ENCODE assay signal across 8 mouse cellular contexts in the genomic region with DNA sequence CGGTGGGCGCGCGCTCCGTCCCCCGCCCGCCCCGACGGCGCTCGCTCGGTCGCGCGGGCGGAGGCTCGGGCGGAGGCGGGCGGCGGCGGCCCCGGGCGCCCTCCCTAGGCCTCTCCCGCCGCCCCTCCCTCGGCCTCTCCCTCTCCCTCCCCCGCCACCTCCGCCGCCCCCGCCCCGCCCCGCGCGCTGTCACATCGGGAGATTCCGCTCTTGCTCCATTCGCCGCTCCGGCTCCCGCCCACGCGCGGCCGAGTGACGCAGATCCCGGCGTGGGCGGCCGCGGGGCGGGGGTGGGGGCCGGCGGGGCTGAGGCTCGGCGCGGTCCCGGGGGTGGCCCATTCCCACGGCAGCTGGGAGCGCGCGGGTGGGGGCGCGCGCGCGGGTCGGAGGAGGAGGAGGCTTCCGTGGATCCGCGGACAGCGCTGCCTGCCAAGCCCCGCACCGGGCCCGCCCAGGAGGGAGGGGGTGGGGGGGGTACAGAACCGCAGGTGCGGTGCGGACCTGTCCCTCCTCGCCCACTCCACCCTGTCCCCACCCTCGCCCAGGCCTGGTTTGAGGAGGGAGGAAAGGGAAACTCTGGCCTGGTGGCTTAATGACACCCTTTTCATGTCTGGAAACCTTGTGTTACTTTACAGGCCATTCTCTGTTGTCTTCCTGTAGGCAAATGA. TPM values are rescaled to one million over a fixed set of nuclear protein-coding genes. Genes with fewer than 3 reads are reported as not detected.
A peak's percentile ranks its signal among the peaks of the same experiment; 100 is the strongest.
DNase-seq lines count a peak whose midpoint lies in the region; ATAC-seq and TF ChIP-seq lines count a peak whose summit lies in the region.

A gene (minus strand): TSS at position 366 of the 668 bp plus-strand sequence.

- no peaks in the 10 kb centered on the region for H3K9me3 ChIP-seq in embryonic facial prominence, embryonic 15.5 days (replicated peaks)
- no peaks in the 10 kb centered on the region for H3K9me3 ChIP-seq in heart, embryonic 10.5 days
- no peaks in the 10 kb centered on the region for H3K9me3 ChIP-seq in kidney, embryonic 15.5 days (replicated peaks)
- no peaks in the 10 kb centered on the region for H3K9me3 ChIP-seq in liver, embryonic 11.5 days (ENCODE audit: control insufficient read depth, low read length)

- no peaks in the 10 kb centered on the region for H3K36me3 ChIP-seq in embryonic facial prominence, embryonic 15.5 days
- no peaks in the 10 kb centered on the region for H3K36me3 ChIP-seq in heart, embryonic 10.5 days
- no peaks in the 10 kb centered on the region for H3K36me3 ChIP-seq in kidney, embryonic 15.5 days
- no peaks in the 10 kb centered on the region for H3K36me3 ChIP-seq in liver, embryonic 11.5 days (ENCODE audit: control insufficient read depth, insufficient read depth, low read length)
- H3K36me3 ChIP-seq in myocyte (ENCODE audit: control insufficient read depth, insufficient read depth): no peaks in the 10 kb centered on the region

- H3K27me3 ChIP-seq in embryonic facial prominence, embryonic 15.5 days: no peaks in the 10 kb centered on the region
- H3K27me3 ChIP-seq in heart, embryonic 10.5 days (ENCODE audit: insufficient read depth, poor library complexity, severe bottlenecking): no peaks in the 10 kb centered on the region
- no peaks in the 10 kb centered on the region for H3K27me3 ChIP-seq in kidney, embryonic 15.5 days
- no peaks in the 10 kb centered on the region for H3K27me3 ChIP-seq in liver, embryonic 11.5 days (replicated peaks; ENCODE audit: control insufficient read depth, insufficient read depth, low read length)
- H3K27me3 ChIP-seq in myocyte (ENCODE audit: control insufficient read depth, insufficient read depth, insufficient read length): no peaks in the 10 kb centered on the region

- H3K79me2 ChIP-seq in myocyte (ENCODE audit: control insufficient read depth, insufficient read depth): peaks cover 38% of the 10 kb centered on the region

- H3K4me2 ChIP-seq in embryonic facial prominence, embryonic 15.5 days (replicated peaks): peak within 1 kb of the TSS; percentile 69
- H3K4me2 ChIP-seq in kidney, embryonic 15.5 days: peak within 1 kb of the TSS; percentile 73
- peak within 1 kb of the TSS; percentile 80 for H3K4me2 ChIP-seq in liver, embryonic 11.5 days
- peak within 1 kb of the TSS; percentile 88 for H3K4me2 ChIP-seq in myocyte (ENCODE audit: low read depth)

- peaks cover 15% of the 10 kb centered on the region for H3K4me1 ChIP-seq in embryonic facial prominence, embryonic 15.5 days
- peaks cover 20% of the 10 kb centered on the region for H3K4me1 ChIP-seq in heart, embryonic 10.5 days
- peaks cover 13% of the 10 kb centered on the region; the same call in 1 of the 2 replicates for H3K4me1 ChIP-seq in kidney, embryonic 15.5 days
- H3K4me1 ChIP-seq in liver, embryonic 11.5 days (replicated peaks; ENCODE audit: control insufficient read depth, insufficient read depth, low read length): peaks cover 2% of the 10 kb centered on the region; the same call in 1 of the 2 replicates

- peak; percentile 24 for TF ChIP-seq POLR2A in myocyte (IDR thresholded peaks at IDR 0.05; ENCODE audit: insufficient read length, low read depth)

- peak within 1 kb of the TSS; percentile 82 for H3K4me3 ChIP-seq in embryonic facial prominence, embryonic 15.5 days (replicated peaks)
- peak within 1 kb of the TSS; percentile 93 for H3K4me3 ChIP-seq in heart, embryonic 10.5 days
- H3K4me3 ChIP-seq in kidney, embryonic 15.5 days (replicated peaks): peak within 1 kb of the TSS; percentile 89
- peak within 1 kb of the TSS; percentile 72 for H3K4me3 ChIP-seq in liver, embryonic 11.5 days (ENCODE audit: low read depth, low read length)
- H3K4me3 ChIP-seq in myocyte: peak within 1 kb of the TSS; percentile 57

- DNase-seq in 416B (ENCODE audit: low read depth): peak; percentile 62
- peak; percentile 49 to 62 for DNase-seq in adrenal gland, postnatal 4 days (ENCODE audit: low spot score in 2 of 2)
- DNase-seq in heart, embryonic 10.5 days (ENCODE audit: low spot score): peak; percentile 81
- DNase-seq in liver, embryonic 11.5 days (ENCODE audit: low spot score): peak; percentile 66
- peak; percentile 67 to 85 for DNase-seq in spleen, postnatal 4 days (ENCODE audit: low spot score in 2 of 2)

- peak within 1 kb of the TSS; percentile 85 for H3K9ac ChIP-seq in embryonic facial prominence, embryonic 15.5 days
- H3K9ac ChIP-seq in kidney, embryonic 15.5 days: peak within 1 kb of the TSS; percentile 78
- peak within 1 kb of the TSS; percentile 82 for H3K9ac ChIP-seq in liver, embryonic 11.5 days (ENCODE audit: low read depth, low read length)

- peak within 1 kb of the TSS; percentile 94 for H3K27ac ChIP-seq in embryonic facial prominence, embryonic 15.5 days (replicated peaks)
- H3K27ac ChIP-seq in heart, embryonic 10.5 days: peak within 1 kb of the TSS; percentile 98
- H3K27ac ChIP-seq in kidney, embryonic 15.5 days: peak within 1 kb of the TSS; percentile 86
- H3K27ac ChIP-seq in liver, embryonic 11.5 days (ENCODE audit: low read depth, low read length): peak within 1 kb of the TSS; percentile 33

- peak within 1 kb of the TSS; percentile 77 for H3ac ChIP-seq in myocyte (ENCODE audit: control insufficient read depth, insufficient read length)

- ATAC-seq in embryonic facial prominence, embryonic 15.5 days (ENCODE audit: insufficient number of reproducible peaks, low FRiP score, low TSS enrichment, low read depth): peak; percentile 87
- ATAC-seq in kidney, embryonic 15.5 days (replicated peaks; ENCODE audit: low FRiP score): peak; percentile 90
- peak; percentile 92 for ATAC-seq in liver, embryonic 11.5 days (replicated peaks; ENCODE audit: low FRiP score)

- WGBS in embryonic facial prominence, embryonic 15.5 days: 3% methylated on average over 33 of the region's 80 CpGs
- WGBS in heart, embryonic 10.5 days: 10% methylated on average over 48 of the region's 80 CpGs
- under 1% methylated on average over 65 of the region's 80 CpGs for WGBS in kidney, embryonic 15.5 days
- WGBS in liver, embryonic 11.5 days: 0% methylated on average over 15 of the region's 80 CpGs

TF ChIP-seq in myocyte, 11 proteins besides CTCF, POLR2A, EP300 and RAD21:
- TF ChIP-seq REST (IDR thresholded peaks at IDR 0.05; ENCODE audit: insufficient read depth, insufficient read length): no peak
- TF ChIP-seq MYOD1 (IDR thresholded peaks at IDR 0.05; ENCODE audit: control insufficient read depth in 1 of 3, insufficient read length in 2 of 3, low read depth in 2 of 3): peak in 1 of 3 experiments; percentile 43

RNA-seq across cellular contexts. Expression of the gene that starts here (rescaled TPM):
- total RNA-seq in adrenal gland, postnatal 4 days (2021): 10 to 100 TPM; 50.6 to 54.3 TPM
- 25.9 and 26.3 TPM in 2 replicates for polyA plus RNA-seq in embryonic facial prominence, embryonic 15.5 days (2015; fragmentation: Nextera tagmentation; extraction: Ambion mirVana)
- 20.4 and 29.4 TPM in 2 replicates for polyA plus RNA-seq in heart, embryonic 10.5 days (2016; fragmentation: Nextera tagmentation; extraction: Ambion mirVana)
- polyA plus RNA-seq in kidney, embryonic 15.5 days (2015; fragmentation: Nextera tagmentation; extraction: Ambion mirVana): 18.1 and 19.3 TPM in 2 replicates
- 20.5 and 20.6 TPM in 2 replicates for polyA plus RNA-seq in liver, embryonic 11.5 days (2014; fragmentation: Nextera tagmentation; extraction: Ambion mirVana)
- polyA plus RNA-seq in myocyte (2012; fragmentation: generic; extraction: Trizol): 9.8 TPM

Comparison
In these comparisons a context has a peak if more than half of its experiments do, and no peak if none do; other contexts are left out.
1. Peak in every context shown above with its lines: DNase-seq, ATAC-seq, H3K4me3 ChIP-seq and H3K27ac ChIP-seq.
2. H3K27ac ChIP-seq: peak in every context shown above with its lines; median percentile 98 in heart, embryonic 10.5 days; 94 in embryonic facial prominence, embryonic 15.5 days; 86 in kidney, embryonic 15.5 days; 33 in liver, embryonic 11.5 days.